20 mouse cellular contexts compared by ENCODE assay signal in the genomic region with DNA sequence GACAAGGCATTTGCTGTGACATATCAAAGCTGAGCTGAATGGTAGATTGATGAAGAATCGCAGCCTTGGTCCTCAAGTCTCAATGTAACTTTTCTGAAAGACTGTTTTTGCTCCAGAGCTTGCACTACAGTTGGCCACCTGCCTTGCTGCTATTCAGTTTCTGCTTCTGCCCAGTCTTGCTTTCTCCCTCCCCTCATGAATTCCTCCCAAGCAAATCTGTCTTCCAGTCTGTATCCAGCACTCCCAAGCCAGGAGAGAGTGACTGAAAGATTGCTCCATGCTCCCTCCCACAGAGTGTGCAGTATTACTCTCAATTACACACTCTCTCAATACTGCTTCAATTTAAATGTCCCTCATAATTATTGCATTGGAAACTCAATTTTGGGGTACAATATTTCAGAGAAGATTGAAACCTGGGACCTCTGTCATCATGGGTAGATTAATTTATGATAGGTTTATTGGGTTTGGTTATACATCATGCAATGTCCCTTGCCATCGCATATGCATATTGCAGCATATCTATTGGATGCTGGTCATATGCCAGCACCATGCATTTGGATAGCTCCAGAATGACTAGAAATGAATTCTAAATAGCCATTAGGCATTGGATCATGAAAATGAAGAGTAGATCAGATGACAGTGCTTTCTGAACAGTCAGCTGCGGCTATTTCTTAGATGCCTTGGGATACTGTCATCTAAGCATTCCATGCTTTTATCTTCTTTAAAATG.
DNase-seq lines count a peak whose midpoint lies in the region; ATAC-seq and TF ChIP-seq lines count a peak whose summit lies in the region.
"Had no signal": no experiment of that assay in that cellular context is flagged by ENCODE, and none has a peak within 500 bp of the region (broad histone marks: within the 10 kb centered on the region; RNA-seq: fewer than 3 reads in every experiment).

No protein-coding gene starts in this region.

- H3K4me3 ChIP-seq in forebrain, embryonic 15.5 days, result no peak overlapping the region
- H3K4me3 ChIP-seq in forebrain, embryonic 10.5 days, result no peak overlapping the region
- H3K4me3 ChIP-seq in neural tube, embryonic 11.5 days (ENCODE audit: low read depth, low read length), result no peak overlapping the region
- H3K4me3 ChIP-seq: embryonic facial prominence, embryonic 15.5 days; erythroblast, embryonic 14.5 days; gastrocnemius, adult 2 months; heart, embryonic 12.5 days; hindbrain, embryonic 10.5 days had no signal

- DNase-seq in forebrain, embryonic 10.5 days (ENCODE audit: extremely low spot score, low spot score), result no peak
- DNase-seq in neural tube, embryonic 11.5 days (ENCODE audit: low spot score), result no peak
- no peak for DNase-seq in neural tube, embryonic 10.5 days (ENCODE audit: extremely low spot score, low spot score)
- peak; percentile 15 for DNase-seq in brain, adult 2 months (ENCODE audit: low read depth, low spot score)
- peak; percentile 46 for DNase-seq in brain, embryonic 14.5 days (ENCODE audit: low read depth)
- no peak for DNase-seq in testis, postnatal 14 days (ENCODE audit: low spot score)
- DNase-seq: adrenal gland, adult 8-10 months; adrenal gland, postnatal 36 days; cerebellum, adult 2 months; cerebellum, postnatal 14 days; embryo, embryonic 11 days; gastrocnemius, adult 2 months; gastrocnemius, postnatal 25 days had no signal

- TF ChIP-seq POLR2A in brain, embryonic 14.5 days (IDR thresholded peaks at IDR 0.05; ENCODE audit: borderline replicate concordance, extremely low read depth, insufficient read depth, insufficient read length, poor library complexity, severe bottlenecking), result no peak

- WGBS in forebrain, embryonic 15.5 days, result 83% methylated on average over 3 of the region's 3 CpGs
- 89% methylated on average over 3 of the region's 3 CpGs for WGBS in forebrain, embryonic 10.5 days
- 91% methylated on average over 3 of the region's 3 CpGs for WGBS in neural tube, embryonic 11.5 days

- no peak overlapping the region for H3K4me2 ChIP-seq in forebrain, embryonic 15.5 days (replicated peaks)
- H3K4me2 ChIP-seq in neural tube, embryonic 11.5 days (ENCODE audit: low read depth), result no peak overlapping the region
- H3K4me2 ChIP-seq: embryonic facial prominence, embryonic 15.5 days; heart, embryonic 12.5 days; hindbrain, embryonic 14.5 days had no signal

- H3K27ac ChIP-seq in forebrain, embryonic 15.5 days (replicated peaks), result peak overlapping the region; percentile 43; the same call in 1 of the 2 replicates
- no peak overlapping the region for H3K27ac ChIP-seq in forebrain, embryonic 10.5 days
- no peak overlapping the region for H3K27ac ChIP-seq in neural tube, embryonic 11.5 days (ENCODE audit: low read depth, low read length)
- H3K27ac ChIP-seq: embryonic facial prominence, embryonic 15.5 days; gastrocnemius, adult 2 months; hindbrain, embryonic 10.5 days; hindbrain, embryonic 14.5 days had no signal

- H3K9ac ChIP-seq in forebrain, embryonic 15.5 days (replicated peaks), result no peak overlapping the region
- no peak overlapping the region for H3K9ac ChIP-seq in neural tube, embryonic 11.5 days (ENCODE audit: low read length)
- H3K9ac ChIP-seq: embryonic facial prominence, embryonic 15.5 days; heart, embryonic 12.5 days; hindbrain, embryonic 14.5 days had no signal

- H3K27me3 ChIP-seq in forebrain, embryonic 15.5 days, result no peaks in the 10 kb centered on the region
- no peaks in the 10 kb centered on the region for H3K27me3 ChIP-seq in forebrain, embryonic 10.5 days (ENCODE audit: poor library complexity, severe bottlenecking)
- no peaks in the 10 kb centered on the region for H3K27me3 ChIP-seq in neural tube, embryonic 11.5 days (ENCODE audit: control insufficient read depth, insufficient read depth, low read length)
- H3K27me3 ChIP-seq: embryonic facial prominence, embryonic 15.5 days; heart, embryonic 12.5 days had no signal

- H3K9me3 ChIP-seq in forebrain, embryonic 15.5 days, result no peaks in the 10 kb centered on the region
- no peaks in the 10 kb centered on the region for H3K9me3 ChIP-seq in forebrain, embryonic 10.5 days
- H3K9me3 ChIP-seq in neural tube, embryonic 11.5 days (ENCODE audit: control insufficient read depth, low read length), result no peaks in the 10 kb centered on the region
- H3K9me3 ChIP-seq: embryonic facial prominence, embryonic 15.5 days; hindbrain, embryonic 10.5 days had no signal

- H3K4me1 ChIP-seq in forebrain, embryonic 15.5 days, result no peaks in the 10 kb centered on the region
- H3K4me1 ChIP-seq in forebrain, embryonic 10.5 days, result no peaks in the 10 kb centered on the region
- no peaks in the 10 kb centered on the region for H3K4me1 ChIP-seq in neural tube, embryonic 11.5 days (ENCODE audit: control insufficient read depth, insufficient read depth, low read length)
- H3K4me1 ChIP-seq: embryonic facial prominence, embryonic 15.5 days; heart, embryonic 12.5 days; hindbrain, embryonic 10.5 days had no signal

- H3K36me3 ChIP-seq in forebrain, embryonic 15.5 days, result no peaks in the 10 kb centered on the region
- no peaks in the 10 kb centered on the region for H3K36me3 ChIP-seq in forebrain, embryonic 10.5 days (replicated peaks)
- H3K36me3 ChIP-seq in neural tube, embryonic 11.5 days (ENCODE audit: control insufficient read depth, insufficient read depth, low read length), result no peaks in the 10 kb centered on the region
- H3K36me3 ChIP-seq: embryonic facial prominence, embryonic 15.5 days; heart, embryonic 12.5 days; hindbrain, embryonic 10.5 days had no signal

- TF ChIP-seq CTCF in brain, embryonic 14.5 days (IDR thresholded peaks at IDR 0.05; ENCODE audit: borderline replicate concordance, extremely low read depth, insufficient read depth, insufficient read length), result no peak

- peak; percentile 83 for ATAC-seq in forebrain, embryonic 15.5 days (replicated peaks)
- ATAC-seq in neural tube, embryonic 11.5 days (ENCODE audit: insufficient read depth, low FRiP score, low TSS enrichment), result peak; percentile 20; the same call in 1 of the 2 replicates
- no peak for ATAC-seq in activated CD4-positive, CD25-positive, alpha-beta regulatory T cell, adult 4 months

Comparison
In these comparisons a context has a peak if more than half of its experiments do, and no peak if none do; other contexts are left out.
1. DNase-seq: peak in brain, adult 2 months (single experiment) and brain, embryonic 14.5 days (single experiment); none in forebrain, embryonic 10.5 days (single experiment), neural tube, embryonic 11.5 days (single experiment), neural tube, embryonic 10.5 days (single experiment) and testis, postnatal 14 days (single experiment).